Mouse (Mus musculus): Measurements from ENCODE around the gene Gm45713.

DNA sequence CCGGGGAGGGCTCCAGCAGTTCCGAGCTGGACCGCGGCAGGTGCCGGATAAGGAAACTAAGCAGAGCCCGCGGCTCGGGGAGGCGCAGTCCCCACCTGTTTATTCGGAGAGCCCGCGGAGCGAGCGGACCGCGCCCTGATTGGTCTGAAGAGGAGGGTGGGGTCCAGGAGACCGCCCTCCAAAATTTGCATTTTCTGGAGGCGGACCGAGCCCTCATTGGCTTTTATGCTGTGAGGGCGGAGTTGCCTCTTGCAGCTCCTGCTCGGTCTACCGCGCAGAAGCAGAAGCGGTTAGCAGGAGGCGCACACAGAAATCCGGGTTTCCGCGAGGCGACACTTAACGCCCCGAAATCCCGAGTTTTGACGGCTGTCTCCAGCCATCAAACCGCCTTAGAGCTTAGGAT, 46.2 kb upstream of the Gm45713 start:
- no peak for TF ChIP-seq CTCF (IDR thresholded peaks at IDR 0.05; ENCODE audit: control insufficient read depth, insufficient read depth, insufficient read length)
- TF ChIP-seq CEBPB (IDR thresholded peaks at IDR 0.05; ENCODE audit: low read depth) = no peak
- TF ChIP-seq MYOD1 (IDR thresholded peaks at IDR 0.05; ENCODE audit: control insufficient read depth, insufficient read length, low read depth) = no peak
- TF ChIP-seq MYOG (IDR thresholded peaks at IDR 0.05; ENCODE audit: control insufficient read depth, extremely low read depth, insufficient read length) = no peak
